Mouse (Mus musculus): ENCODE measurements around the gene Laptm4a. TPM values are rescaled to one million over a fixed set of nuclear protein-coding genes. Genes with fewer than 3 reads are reported as not detected.

Gene Laptm4a
- polyA plus RNA-seq, 1 experiment from 2014 or later, result 185 TPM

- Histone ChIP-seq H3K36me3 (ENCODE audit: control insufficient read depth, insufficient read depth, low read length) (no peaks in the 10 kb centered on the region), H3K9ac (ENCODE audit: low read length) (0 out of 2 replicates have a peak overlapping the region, but pooled peaks have one; percentile 7), H3K27ac (ENCODE audit: low read depth) (0 out of 2 replicates have a peak overlapping the region, but pooled peaks have one; percentile 38), H3K9me3 (ENCODE audit: control insufficient read depth, low read length) (no peaks in the 10 kb centered on the region), H3K4me3 (ENCODE audit: low read depth, low read length) (no peak overlapping the region), H3K4me2 (ENCODE audit: low read length) (peak overlapping the region; percentile 29), H3K4me1 (replicated peaks; ENCODE audit: control insufficient read depth, insufficient read depth, low read length) (peaks cover 15% of the 10 kb centered on the region), H3K27me3 (replicated peaks; ENCODE audit: control insufficient read depth, insufficient read depth, low read length) (no peaks in the 10 kb centered on the region)
- DNase-seq (ENCODE audit: low spot score) (no peak), ATAC-seq (replicated peaks; ENCODE audit: low FRiP score, low TSS enrichment, low read depth) (peak; percentile 65; the same call in 1 of the 2 replicates)
- 26% methylated on average over 13 of the region's 13 CpGs for WGBS
These were observed 36.9 kb upstream of the Laptm4a start for GRCm38 (mm10) chr12:8884426-8885145.

DNA sequence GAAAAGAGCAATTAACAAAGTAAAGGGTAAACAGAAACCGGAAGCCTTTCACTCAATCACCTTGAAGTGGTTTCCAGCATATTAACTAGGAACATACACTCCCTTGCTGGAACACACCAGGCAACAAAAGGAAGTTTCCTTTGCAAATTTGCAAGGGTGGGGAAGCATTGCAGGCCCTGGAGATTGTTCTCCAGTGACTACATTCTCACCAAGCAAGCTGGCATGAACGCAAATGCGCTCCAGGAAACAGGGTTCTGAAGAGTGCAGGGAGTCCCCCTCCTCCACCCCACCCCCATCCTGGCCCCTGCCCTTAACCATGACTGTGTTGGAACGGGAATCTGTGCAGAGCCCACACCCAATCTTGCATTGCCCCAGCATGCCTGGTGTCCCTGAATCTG lies 36.3 kb upstream of the Laptm4a start:
- Histone ChIP-seq H3K9me3 (ENCODE audit: control insufficient read depth, low read length) (no peaks in the 10 kb centered on the region), H3K36me3 (ENCODE audit: control insufficient read depth, insufficient read depth, low read length) (no peaks in the 10 kb centered on the region), H3K9ac (ENCODE audit: low read length) (no peak overlapping the region), H3K4me2 (ENCODE audit: low read length) (peak overlapping the region; percentile 29), H3K4me3 (ENCODE audit: low read depth, low read length) (no peak overlapping the region), H3K27me3 (replicated peaks; ENCODE audit: control insufficient read depth, insufficient read depth, low read length) (no peaks in the 10 kb centered on the region), H3K27ac (ENCODE audit: low read depth) (peak overlapping the region; percentile 38; the same call in 1 of the 2 replicates), H3K4me1 (replicated peaks; ENCODE audit: control insufficient read depth, insufficient read depth, low read length) (peaks cover 15% of the 10 kb centered on the region)
- 12% methylated on average over 4 of the region's 4 CpGs for WGBS
- ATAC-seq (replicated peaks; ENCODE audit: low FRiP score, low TSS enrichment, low read depth) (no peak), DNase-seq (ENCODE audit: low spot score) (no peak)

GRCm38 (mm10) chr12:8885950-8886349 lies 35.5 kb upstream of the Laptm4a start:
- Histone ChIP-seq H3K9me3 (ENCODE audit: control insufficient read depth, low read length) (no peaks in the 10 kb centered on the region), H3K27ac (ENCODE audit: low read depth) (no peak overlapping the region), H3K36me3 (ENCODE audit: control insufficient read depth, insufficient read depth, low read length) (no peaks in the 10 kb centered on the region), H3K4me1 (replicated peaks; ENCODE audit: control insufficient read depth, insufficient read depth, low read length) (peaks cover 15% of the 10 kb centered on the region), H3K27me3 (replicated peaks; ENCODE audit: control insufficient read depth, insufficient read depth, low read length) (no peaks in the 10 kb centered on the region), H3K4me2 (ENCODE audit: low read length) (no peak overlapping the region), H3K9ac (ENCODE audit: low read length) (no peak overlapping the region), H3K4me3 (ENCODE audit: low read depth, low read length) (no peak overlapping the region)
- ATAC-seq (replicated peaks; ENCODE audit: low FRiP score, low TSS enrichment, low read depth), result no peak
- DNase-seq (ENCODE audit: low spot score), result no peak
- 68% methylated on average over 3 of the region's 3 CpGs for WGBS

- no peak overlapping the region for H3K4me2 ChIP-seq (ENCODE audit: low read length)
- H3K36me3 ChIP-seq (ENCODE audit: control insufficient read depth, insufficient read depth, low read length), result no peaks in the 10 kb centered on the region
- H3K4me3 ChIP-seq (ENCODE audit: low read depth, low read length), result no peak overlapping the region
- H3K9me3 ChIP-seq (ENCODE audit: control insufficient read depth, low read length), result no peaks in the 10 kb centered on the region
- ATAC-seq (replicated peaks; ENCODE audit: low FRiP score, low TSS enrichment, low read depth) (no peak), DNase-seq (ENCODE audit: low spot score) (no peak)
- peaks cover 15% of the 10 kb centered on the region for H3K4me1 ChIP-seq (replicated peaks; ENCODE audit: control insufficient read depth, insufficient read depth, low read length)
- no peak overlapping the region for H3K9ac ChIP-seq (ENCODE audit: low read length)
- 40% methylated on average over 7 of the region's 7 CpGs for WGBS
- H3K27me3 ChIP-seq (replicated peaks; ENCODE audit: control insufficient read depth, insufficient read depth, low read length), result no peaks in the 10 kb centered on the region
- H3K27ac ChIP-seq (ENCODE audit: low read depth), result peak overlapping the region; percentile 54; the same call in 1 of the 2 replicates
These were observed 33.0 kb upstream of the Laptm4a start for GRCm38 (mm10) chr12:8888445-8888844.

GRCm38 (mm10) chr12:8889117-8889665 lies 32.3 kb upstream of the Laptm4a start:
- Histone ChIP-seq H3K4me2 (ENCODE audit: low read length) (no peak overlapping the region), H3K27me3 (replicated peaks; ENCODE audit: control insufficient read depth, insufficient read depth, low read length) (no peaks in the 10 kb centered on the region), H3K27ac (ENCODE audit: low read depth) (no peak overlapping the region), H3K9ac (ENCODE audit: low read length) (no peak overlapping the region), H3K36me3 (ENCODE audit: control insufficient read depth, insufficient read depth, low read length) (no peaks in the 10 kb centered on the region), H3K9me3 (ENCODE audit: control insufficient read depth, low read length) (no peaks in the 10 kb centered on the region), H3K4me3 (ENCODE audit: low read depth, low read length) (no peak overlapping the region), H3K4me1 (replicated peaks; ENCODE audit: control insufficient read depth, insufficient read depth, low read length) (peaks cover 15% of the 10 kb centered on the region)
- DNase-seq (ENCODE audit: low spot score) (peak; percentile 77), ATAC-seq (replicated peaks; ENCODE audit: low FRiP score, low TSS enrichment, low read depth) (no peak)
- 25% methylated on average over 10 of the region's 10 CpGs for WGBS

DNA sequence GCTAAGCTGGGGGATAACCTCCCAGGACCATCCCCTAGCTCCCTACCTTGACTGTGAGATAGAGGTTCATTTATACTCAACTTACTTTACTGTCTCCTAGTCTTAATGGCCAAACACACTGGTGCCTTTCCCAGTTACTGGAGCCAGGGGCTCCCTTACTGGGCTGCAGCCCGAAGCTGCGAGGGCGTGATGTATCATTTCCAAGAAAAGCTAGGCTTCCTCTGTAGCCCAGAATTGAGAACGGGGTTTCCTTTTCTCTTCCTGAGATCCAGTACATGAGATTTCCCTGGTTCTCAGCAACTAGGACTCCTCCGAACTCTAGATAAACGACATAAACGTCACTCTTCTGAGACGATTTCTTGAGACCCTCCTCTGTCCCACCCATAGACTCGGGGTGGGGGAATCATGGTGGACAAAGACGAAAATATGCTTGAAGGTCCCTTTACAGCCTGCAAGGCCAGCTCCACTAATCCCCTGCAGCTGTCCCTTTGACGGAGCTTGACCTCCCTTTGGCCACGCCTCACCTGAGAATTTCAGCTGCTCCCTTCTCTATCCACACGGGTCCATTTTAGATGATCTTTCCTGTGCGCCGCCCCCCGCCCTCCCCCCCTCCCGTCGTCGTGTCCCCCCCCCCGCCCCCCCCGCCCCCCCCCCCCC lies 28.5 kb upstream of the Laptm4a start:
- H3K4me3 ChIP-seq (ENCODE audit: low read depth, low read length), result no peak overlapping the region
- no peaks in the 10 kb centered on the region for H3K27me3 ChIP-seq (replicated peaks; ENCODE audit: control insufficient read depth, insufficient read depth, low read length)
- no peak overlapping the region for H3K27ac ChIP-seq (ENCODE audit: low read depth)
- DNase-seq (ENCODE audit: low spot score) (no peak), ATAC-seq (replicated peaks; ENCODE audit: low FRiP score, low TSS enrichment, low read depth) (no peak)
- H3K36me3 ChIP-seq (ENCODE audit: control insufficient read depth, insufficient read depth, low read length), result no peaks in the 10 kb centered on the region
- no peaks in the 10 kb centered on the region for H3K9me3 ChIP-seq (ENCODE audit: control insufficient read depth, low read length)
- 42% methylated on average over 15 of the region's 21 CpGs for WGBS
- H3K4me2 ChIP-seq (ENCODE audit: low read length), result peak overlapping the region; percentile 39
- H3K4me1 ChIP-seq (replicated peaks; ENCODE audit: control insufficient read depth, insufficient read depth, low read length), result no peaks in the 10 kb centered on the region
- no peak overlapping the region for H3K9ac ChIP-seq (ENCODE audit: low read length)

DNA sequence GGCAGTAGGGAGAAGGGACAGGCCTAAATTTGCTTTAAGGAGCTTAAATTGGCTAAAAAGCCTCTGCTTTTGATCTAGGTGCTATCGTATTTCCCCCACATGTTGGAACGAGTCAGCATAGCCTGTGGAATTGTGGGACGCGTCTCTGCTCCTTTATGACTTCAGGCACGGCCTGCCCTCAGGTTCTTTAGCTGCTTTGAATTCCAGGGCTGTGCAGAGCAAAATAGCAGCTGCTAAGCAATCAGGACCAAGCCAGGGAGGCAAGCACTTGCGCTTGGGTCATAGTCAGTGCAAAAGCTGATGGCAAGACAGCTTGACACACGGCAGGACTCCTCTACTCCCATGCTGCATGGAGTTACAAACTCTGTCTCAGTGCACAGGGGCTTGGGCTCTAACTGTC lies 24.3 kb upstream of the Laptm4a start:
- H3K4me1 ChIP-seq (replicated peaks; ENCODE audit: control insufficient read depth, insufficient read depth, low read length), result peaks cover 14% of the 10 kb centered on the region
- no peak overlapping the region for H3K27ac ChIP-seq (ENCODE audit: low read depth)
- no peak for ATAC-seq (replicated peaks; ENCODE audit: low FRiP score, low TSS enrichment, low read depth)
- H3K9me3 ChIP-seq (ENCODE audit: control insufficient read depth, low read length), result no peaks in the 10 kb centered on the region
- H3K4me3 ChIP-seq (ENCODE audit: low read depth, low read length), result no peak overlapping the region
- DNase-seq (ENCODE audit: low spot score), result no peak
- no peak overlapping the region for H3K9ac ChIP-seq (ENCODE audit: low read length)
- H3K36me3 ChIP-seq (ENCODE audit: control insufficient read depth, insufficient read depth, low read length), result no peaks in the 10 kb centered on the region
- H3K4me2 ChIP-seq (ENCODE audit: low read length), result no peak overlapping the region
- no peaks in the 10 kb centered on the region for H3K27me3 ChIP-seq (replicated peaks; ENCODE audit: control insufficient read depth, insufficient read depth, low read length)
- 22% methylated on average over 7 of the region's 7 CpGs for WGBS

- WGBS, result 63% methylated on average over 19 of the region's 19 CpGs
- H3K4me2 ChIP-seq (ENCODE audit: low read length), result no peak overlapping the region
- no peaks in the 10 kb centered on the region for H3K9me3 ChIP-seq (ENCODE audit: control insufficient read depth, low read length)
- no peak overlapping the region for H3K27ac ChIP-seq (ENCODE audit: low read depth)
- no peaks in the 10 kb centered on the region for H3K36me3 ChIP-seq (ENCODE audit: control insufficient read depth, insufficient read depth, low read length)
- H3K9ac ChIP-seq (ENCODE audit: low read length), result no peak overlapping the region
- no peak for DNase-seq (ENCODE audit: low spot score)
- H3K4me1 ChIP-seq (replicated peaks; ENCODE audit: control insufficient read depth, insufficient read depth, low read length), result peaks cover 14% of the 10 kb centered on the region
- H3K4me3 ChIP-seq (ENCODE audit: low read depth, low read length), result no peak overlapping the region
- no peak for ATAC-seq (replicated peaks; ENCODE audit: low FRiP score, low TSS enrichment, low read depth)
- no peaks in the 10 kb centered on the region for H3K27me3 ChIP-seq (replicated peaks; ENCODE audit: control insufficient read depth, insufficient read depth, low read length)
These were observed 22.3 kb upstream of the Laptm4a start for GRCm38 (mm10) chr12:8898879-8899785.

Measured in intestine, embryonic 14.5 days (tissue).